Mouse (Mus musculus): ENCODE measurements around the gene Chpt1.

DNA sequence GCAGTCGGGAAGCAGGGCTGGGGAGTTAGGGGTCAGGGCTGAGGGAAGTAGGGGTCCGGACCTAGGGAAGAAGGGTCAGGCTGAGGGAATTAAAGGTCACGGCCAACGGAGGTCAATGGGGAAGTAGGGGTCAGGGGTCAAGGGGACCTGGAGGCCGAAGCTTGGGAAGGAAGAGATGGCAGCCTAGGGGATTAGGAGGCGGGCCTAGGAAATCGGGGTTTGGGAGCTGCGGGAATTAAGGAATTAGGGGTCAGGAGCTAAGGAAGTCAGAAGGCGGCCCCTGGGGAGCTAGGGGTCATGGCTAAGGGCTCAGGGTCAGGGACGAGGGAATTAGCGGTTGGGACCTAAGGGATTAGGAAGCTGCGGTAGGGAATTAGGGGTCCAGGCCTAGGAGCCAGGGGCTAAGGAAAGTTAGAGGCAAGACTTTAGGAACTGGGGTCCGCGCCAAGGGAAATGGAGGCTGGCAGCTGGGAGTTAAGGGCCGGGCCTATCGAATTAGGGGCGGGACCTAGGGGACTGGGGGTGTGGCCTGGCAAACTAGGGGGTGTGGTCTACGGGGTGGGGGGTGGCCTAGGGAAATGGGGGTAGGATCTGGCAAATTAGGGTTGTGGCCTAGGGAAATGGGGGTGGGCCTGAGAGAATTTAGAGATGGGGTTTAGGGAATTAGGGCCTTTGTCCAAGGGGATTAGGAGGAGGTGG, 43.6 kb downstream of the Chpt1 start:
- TF ChIP-seq GATA1 (IDR thresholded peaks at IDR 0.05; ENCODE audit: borderline replicate concordance, low read length) (no peak), FLI1 (IDR thresholded peaks at IDR 0.05; ENCODE audit: low read length) (no peak)
